Mouse (Mus musculus): ENCODE measurements around the gene Crcp.

- TF ChIP-seq POLR2A (IDR thresholded peaks at IDR 0.05; ENCODE audit: control insufficient read depth, low read depth, low read length) (peak; percentile 32), CTCF (IDR thresholded peaks at IDR 0.05; ENCODE audit: control insufficient read depth, insufficient read depth, insufficient replicate concordance, low read depth, low read length) (no peak)
Measured at GRCm38 (mm10) chr5:130002301-130003146, 26.6 kb upstream of the Crcp start, which contains the start of gene Gusb.
